Mouse (Mus musculus): ENCODE measurements around the gene Trim45.

Trim45 gene

DNA sequence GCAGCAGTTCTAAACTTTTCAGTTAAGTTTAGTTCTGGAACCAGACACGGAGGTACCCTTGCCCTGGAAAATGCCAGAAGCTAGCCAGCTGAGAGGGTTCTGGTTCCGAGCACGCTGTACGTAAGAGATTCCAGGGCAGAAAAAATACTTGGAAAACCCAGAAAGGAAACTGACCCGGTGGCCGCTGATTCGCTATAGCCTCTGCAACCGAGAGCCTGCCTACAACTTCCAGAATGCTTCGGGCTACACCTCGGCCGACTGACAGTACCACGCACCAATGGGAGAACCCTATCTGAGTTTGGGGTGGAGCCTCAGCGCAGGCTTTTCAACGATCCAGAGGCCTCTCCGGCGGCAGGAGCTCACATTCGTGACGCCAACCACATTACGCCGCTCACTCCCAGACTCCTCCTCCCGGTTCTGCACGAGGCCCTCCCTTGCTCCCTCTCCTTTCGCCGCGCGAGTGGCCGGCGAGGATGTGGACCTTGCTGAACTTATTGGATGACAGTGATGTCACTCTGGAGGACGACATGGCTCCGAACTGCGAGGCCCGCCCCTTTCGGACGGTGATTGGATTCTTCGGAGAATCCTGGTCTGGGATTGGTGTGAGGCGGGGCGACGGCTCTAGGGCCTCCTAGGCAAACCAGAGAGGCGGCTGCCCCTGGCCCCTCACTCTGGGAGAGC, at the start of gene Trim45:
TSS of gene Trim45 (plus strand) at position 378 of the 681 bp plus-strand sequence.
- POLR2A ChIA-PET: interaction anchor here in 3 of 4 experiments (0.6 to 3.6 kb wide), 30 partner anchors 9 to 455 kb away, joined by 3 to 76 read pairs (median 3); partner anchors contain the start of genes Ttf2 (in 2 of the 3), Igsf3 (in 1 of the 3) and Tent5c (in 1 of the 3)
- CTCF ChIA-PET: interaction anchor here in 3 of 4 experiments (0.6 to 3.4 kb wide), 14 partner anchors 9 to 1689 kb away, joined by 3 to 44 read pairs (median 4); no protein-coding TSS in a partner anchor

DNA sequence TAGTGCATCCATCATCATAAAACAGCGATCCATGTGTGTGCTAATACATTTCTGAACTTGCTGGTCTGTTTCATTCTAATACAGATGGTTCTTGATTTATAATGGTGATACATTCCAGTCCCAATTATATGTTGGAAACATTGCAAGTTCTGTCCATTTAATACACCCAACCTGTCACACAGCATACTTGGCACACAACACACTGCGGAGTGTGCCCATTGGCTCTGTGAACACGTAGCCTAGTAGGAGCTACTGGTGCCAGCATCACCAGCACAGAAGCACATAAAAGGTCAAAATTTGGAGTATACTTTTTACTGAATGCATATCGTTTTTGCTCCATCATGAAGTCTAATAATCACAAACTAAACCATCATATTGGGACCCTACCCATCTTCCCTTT, 44.9 kb upstream of the Trim45 start:
- ChIA-PET POLR2A (interaction anchor here in 1 of 4 experiments (0.6 kb wide), 1 partner anchor 192 kb away, joined by 3 read pairs; no protein-coding TSS in a partner anchor), CTCF (no interaction called here)

DNA sequence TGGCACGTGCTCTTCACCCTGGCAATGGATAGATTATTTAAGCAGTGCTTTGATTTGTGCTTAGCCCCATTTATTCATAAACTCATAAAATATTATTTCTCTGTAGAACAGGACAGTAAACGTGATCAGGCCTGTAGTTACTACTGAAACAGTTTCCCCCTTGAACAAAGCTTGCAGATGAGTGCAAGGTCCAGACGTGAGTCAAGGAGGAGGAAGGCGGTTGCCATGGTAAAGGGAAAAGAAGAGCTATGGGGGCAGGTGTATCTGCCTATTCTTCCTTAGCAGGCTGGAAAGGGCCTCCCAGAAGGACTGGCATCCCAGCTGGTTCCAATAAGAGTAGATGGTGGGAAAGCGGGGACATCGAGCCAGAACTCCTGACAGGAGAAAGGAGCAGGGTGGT, 40.6 kb upstream of the Trim45 start:
- POLR2A ChIA-PET: no interaction called here
- CTCF ChIA-PET: interaction anchor here in 2 of 4 experiments (0.6 to 0.8 kb wide), 3 partner anchors 35 to 453 kb away, joined by 3 read pairs; no protein-coding TSS in a partner anchor

DNA sequence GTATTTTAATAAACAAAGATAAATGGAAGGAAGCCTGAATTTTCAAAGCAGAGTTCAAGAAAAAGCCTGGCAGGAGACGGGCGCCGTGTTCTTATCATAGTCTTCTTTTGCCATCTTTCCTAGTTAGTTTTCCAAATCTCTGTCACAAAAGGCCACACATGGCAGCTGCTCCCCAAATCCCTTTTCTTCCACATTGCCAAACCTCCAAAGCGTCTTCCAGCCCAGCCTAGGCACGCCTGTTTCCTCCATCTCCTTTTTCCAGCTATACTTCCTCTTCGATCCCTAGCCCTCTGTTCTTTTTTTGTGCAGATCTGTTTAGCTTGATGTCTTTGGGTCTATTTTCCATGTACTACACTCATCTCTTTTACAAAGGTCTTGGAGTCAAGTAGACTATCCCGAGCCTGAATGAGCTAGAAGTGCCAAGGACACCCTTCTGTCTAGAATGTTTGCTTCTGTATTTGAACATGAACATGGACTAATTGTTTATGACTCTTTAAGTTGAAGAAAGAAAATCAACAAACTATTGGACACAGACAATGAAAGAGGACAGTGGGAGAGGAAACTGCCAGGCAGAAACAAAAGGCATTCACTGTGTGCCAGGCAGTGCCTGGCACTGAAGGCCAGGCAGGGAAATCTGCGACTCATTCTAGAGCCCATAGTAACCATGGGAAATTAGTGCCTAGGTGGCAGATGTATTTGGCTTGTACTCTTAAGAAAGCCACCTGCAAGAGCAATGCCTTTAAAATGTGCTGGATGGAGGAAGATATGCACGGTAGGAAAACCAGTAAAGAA, 40.0 kb upstream of the Trim45 start:
- ChIA-PET POLR2A (no interaction called here), CTCF (interaction anchor here in 1 of 4 experiments (0.6 to 0.8 kb wide), 2 partner anchors 35 to 453 kb away, joined by 3 read pairs; no protein-coding TSS in a partner anchor)

DNA sequence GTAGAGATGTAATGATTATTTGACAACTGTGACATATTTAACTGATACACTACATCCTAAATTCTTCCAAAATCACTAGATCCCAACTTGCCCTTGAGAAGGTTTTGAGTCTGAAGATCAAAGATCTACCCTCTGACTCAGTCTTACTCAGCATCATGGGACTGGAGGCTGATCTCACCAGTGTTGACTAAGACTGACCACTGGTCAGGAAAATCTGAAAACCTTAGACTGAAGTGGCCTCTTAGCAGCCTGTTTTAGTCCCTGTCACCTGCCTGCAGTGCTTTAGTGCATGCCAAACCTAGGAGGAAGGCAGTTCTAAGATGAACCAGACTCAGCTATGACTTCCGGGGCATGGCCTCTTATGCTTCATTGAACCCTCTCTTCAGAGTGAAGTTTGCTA, 32.8 kb upstream of the Trim45 start:
- ChIA-PET CTCF (interaction anchor here in 1 of 4 experiments (0.6 kb wide), 1 partner anchor 626 kb away, joined by 3 read pairs; no protein-coding TSS in a partner anchor), POLR2A (no interaction called here)

DNA sequence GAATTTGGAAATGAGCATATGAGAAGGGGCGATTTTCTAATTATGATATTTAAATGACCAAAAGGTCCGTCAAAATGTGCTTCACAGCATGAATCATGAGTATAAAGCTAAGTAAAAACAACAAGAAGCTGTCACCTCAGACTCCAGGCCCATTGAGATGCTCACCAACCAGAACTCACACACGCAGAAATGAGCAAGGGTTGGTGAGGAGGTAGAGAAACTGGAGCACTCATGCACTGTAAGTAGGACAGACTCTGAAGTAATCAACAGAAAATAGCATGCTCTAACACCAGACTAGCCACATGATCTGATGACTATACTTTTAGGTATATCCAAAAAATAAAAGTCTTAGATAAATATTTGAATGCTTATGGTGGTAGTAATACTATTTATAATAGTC, 31.6 kb upstream of the Trim45 start:
- ChIA-PET CTCF (no interaction called here), POLR2A (no interaction called here)

DNA sequence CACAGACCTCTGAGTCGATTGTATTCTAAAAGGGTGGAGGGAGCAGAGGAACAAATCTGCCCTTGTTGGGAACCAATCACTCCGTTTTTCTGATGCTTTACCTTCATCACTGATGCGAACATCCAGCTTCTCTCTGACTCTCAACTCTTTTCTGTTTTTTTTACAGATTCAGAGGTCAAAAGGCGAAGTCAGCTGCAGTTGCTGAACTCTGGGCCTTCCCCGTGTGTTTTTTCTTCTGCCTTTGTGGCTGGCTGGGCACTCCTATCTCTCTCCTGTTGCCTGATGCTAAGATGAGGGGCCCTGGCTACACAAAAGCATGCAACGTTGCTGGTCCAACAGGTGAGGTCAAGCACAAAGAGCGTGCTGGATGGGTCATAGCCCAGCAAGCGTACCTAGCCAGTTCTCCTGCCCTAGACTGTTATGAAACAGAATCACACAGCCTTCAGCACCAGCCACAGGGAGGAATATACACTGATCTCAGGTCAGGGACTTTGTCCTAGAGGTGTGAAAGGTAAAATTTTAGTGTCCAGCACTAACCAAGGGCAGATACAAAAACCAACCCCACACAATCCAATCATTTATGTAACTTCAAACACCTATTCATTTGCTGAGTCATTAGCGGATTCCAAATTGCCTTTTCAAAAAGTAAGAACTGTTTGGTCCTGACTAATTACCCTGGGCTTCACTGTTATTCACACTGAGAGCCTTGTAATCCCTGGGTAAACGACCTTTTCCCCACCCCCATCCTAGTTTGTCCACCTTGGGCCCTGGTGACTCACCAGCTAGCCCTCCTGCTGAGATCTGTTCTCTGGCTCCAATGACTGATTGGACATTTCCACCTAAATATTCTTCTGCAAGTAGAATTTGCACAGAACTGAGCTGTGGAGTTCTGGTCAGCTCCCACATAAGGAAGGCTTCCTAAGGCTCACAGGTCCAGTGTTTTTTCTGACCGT, 29.3 kb upstream of the Trim45 start:
- POLR2A ChIA-PET: no interaction called here

DNA sequence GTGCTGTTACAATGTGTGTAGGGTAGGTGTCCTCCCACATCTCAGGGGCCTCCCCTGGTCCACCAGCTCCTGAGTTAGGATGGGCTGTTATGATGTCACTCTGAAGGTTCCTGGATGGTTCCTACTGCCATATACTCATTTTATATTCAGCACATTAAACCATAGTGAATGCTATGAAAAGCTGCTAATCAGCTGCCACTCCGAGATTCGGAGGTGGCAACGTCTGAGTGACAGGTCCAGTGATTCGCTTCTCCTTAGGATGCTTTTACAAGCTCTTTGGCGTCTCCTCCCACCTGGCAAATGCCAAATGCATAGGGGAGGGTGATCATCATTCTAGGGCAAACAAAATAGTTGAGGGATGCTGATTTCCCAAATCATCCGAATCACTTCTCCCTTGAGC, 26.5 kb upstream of the Trim45 start:
- ChIA-PET CTCF (no interaction called here), POLR2A (no interaction called here)

More for the DNA sequence above, 29.3 kb upstream of the Trim45 start:
- CTCF ChIA-PET: no interaction called here

DNA sequence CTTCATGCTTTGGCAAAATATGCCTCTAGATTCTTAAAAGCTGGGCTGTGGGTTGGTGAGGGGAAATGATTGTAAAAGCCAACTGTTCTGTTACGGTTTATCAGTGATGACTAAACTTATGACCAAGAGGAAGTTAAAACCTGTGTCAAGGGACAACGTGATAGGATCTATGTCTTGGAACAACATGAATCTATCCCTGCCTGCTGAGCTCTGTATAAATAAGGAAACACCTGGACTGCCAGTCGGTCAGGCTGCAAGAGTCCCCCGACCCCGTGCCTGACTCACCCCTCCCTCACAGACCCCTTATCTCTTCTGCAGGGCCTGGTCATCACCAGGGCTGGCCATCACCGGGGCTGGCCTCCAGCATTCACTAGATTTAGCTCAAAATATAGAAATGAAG, 15.9 kb upstream of the Trim45 start:
- ChIA-PET POLR2A (interaction anchor here in 1 of 4 experiments (0.8 kb wide), 1 partner anchor 16 kb away, joined by 3 read pairs; the partner anchor contains the start of gene Trim45), CTCF (interaction anchor here in 2 of 4 experiments (0.7 to 1.6 kb wide), 3 partner anchors 11 to 138 kb away, joined by 3 to 5 read pairs (median 3); no protein-coding TSS in a partner anchor)

DNA sequence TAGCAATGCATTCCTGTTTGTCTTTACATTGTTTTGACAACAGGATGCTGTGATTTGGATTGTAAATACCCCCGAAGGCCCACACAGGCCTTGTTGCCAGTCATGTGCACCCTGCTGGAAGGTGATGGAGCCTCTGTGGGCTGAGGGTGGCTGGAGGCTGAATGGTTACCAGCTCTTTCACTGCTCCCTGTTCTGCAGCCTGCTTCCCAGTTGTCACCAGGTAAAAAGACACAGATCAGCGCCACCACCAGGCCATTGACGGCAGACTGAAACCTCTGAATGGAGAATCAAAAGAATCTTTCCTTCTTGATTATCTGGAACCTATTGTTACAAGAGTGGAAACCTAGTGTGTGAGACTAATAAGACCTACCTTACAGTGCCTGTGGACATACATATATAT, 15.1 kb upstream of the Trim45 start:
- POLR2A ChIA-PET: no interaction called here
- CTCF ChIA-PET: interaction anchor here (0.6 to 1.6 kb wide), 8 partner anchors 10 to 139 kb away, joined by 3 to 9 read pairs (median 4); no protein-coding TSS in a partner anchor

DNA sequence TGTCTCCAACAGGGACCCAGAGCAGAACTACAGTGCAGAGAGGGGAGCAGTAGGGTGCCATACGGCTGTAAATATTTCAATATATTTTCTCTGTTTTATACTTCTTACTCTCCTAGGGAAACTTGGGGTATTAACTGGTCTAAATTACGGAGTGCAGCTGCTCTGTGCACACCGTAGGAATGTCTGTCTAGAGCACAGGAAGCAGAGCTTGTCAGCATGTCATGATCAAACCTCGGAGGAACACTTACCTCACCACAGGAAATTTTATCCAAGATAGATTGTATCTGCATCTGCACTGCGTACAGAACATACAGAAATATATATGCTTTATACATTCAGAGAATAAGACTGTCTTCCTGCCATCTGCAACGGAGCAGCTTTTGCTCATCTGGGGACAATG, 13.4 kb upstream of the Trim45 start:
- CTCF ChIA-PET: interaction anchor here in 2 of 4 experiments (0.6 to 1.3 kb wide), 4 partner anchors 8 to 363 kb away, joined by 3 to 4 read pairs (median 4); no protein-coding TSS in a partner anchor
- POLR2A ChIA-PET: interaction anchor here in 1 of 4 experiments (0.6 to 1.3 kb wide), 4 partner anchors 8 to 635 kb away, joined by 3 to 4 read pairs (median 3); partner anchors contain the start of gene Trim45

DNA sequence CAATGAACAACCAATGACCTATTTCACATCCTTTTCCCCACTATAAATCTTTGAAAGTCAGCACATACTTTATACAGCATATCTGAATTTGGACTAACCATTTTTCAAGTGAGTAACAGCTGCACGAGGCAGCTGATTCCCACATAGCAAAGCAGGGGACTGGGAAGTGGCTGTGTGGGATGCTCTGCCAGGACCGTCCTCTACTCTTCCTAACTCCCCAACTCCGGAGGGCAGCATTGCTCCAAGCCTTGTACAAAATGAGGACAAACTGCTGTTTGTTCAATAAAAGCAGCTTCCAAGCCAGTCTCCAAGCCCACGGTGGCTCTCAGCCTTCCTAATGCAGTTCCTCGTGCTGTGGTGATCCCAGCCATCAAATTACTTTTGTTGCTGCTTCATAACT, 11.4 kb upstream of the Trim45 start:
- CTCF ChIA-PET: interaction anchor here in 1 of 4 experiments (0.6 kb wide), 1 partner anchor 143 kb away, joined by 3 read pairs; no protein-coding TSS in a partner anchor
- POLR2A ChIA-PET: no interaction called here

DNA sequence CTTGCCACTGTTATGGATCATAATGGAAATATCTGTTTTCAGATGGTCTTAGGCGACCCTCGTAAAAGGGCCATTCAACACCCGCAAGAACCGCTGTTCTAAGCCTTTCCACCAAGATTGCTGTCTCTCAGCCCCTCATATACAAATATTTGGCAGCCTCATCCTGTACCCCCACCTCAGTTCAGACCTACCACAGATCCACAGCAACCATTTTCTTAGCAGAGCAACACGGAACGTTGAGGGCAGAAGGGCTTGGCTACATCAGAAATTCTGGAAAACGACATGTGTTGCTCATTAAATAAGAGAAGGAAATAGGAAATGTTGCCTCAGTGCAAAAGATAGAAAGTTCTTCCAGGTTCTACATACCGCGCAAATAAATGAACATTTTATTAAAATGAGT, 11.0 kb upstream of the Trim45 start:
- ChIA-PET CTCF (interaction anchor here in 2 of 4 experiments (0.7 to 1.0 kb wide), 2 partner anchors 21 to 138 kb away, joined by 3 read pairs; no protein-coding TSS in a partner anchor), POLR2A (no interaction called here)

DNA sequence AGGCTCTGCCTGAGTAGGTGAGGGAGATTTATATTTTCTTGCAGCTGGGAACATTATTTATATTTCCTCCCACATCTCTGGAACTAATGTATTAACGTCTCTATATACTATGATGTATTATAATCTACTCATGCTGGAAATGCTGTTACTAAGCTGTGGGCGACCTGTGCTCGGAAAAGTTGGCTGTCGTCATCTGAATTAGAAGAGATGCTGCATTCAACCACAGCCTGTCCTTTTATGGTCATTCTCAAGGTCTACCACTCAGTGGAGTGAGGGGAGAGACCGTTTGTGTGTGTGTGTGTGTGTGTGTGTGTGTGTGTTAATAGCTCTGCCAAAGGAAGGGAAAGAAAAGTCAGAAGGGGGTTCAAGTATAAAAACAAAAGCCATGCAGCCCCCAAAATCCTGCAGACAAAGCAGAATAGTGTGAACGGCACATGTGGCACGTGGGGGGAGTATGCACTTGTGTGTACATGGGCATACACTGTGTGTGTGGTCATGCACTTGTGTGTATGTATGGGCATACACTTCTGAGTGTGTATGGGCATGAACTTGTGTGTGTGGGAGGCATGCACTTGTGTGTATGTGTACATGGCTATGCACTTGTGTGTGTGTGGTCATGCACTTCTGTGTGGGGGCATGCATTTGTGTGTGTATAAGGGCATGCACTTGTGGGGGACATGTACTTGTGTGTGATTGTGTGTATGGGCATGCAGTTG, 10.3 kb upstream of the Trim45 start:
- POLR2A ChIA-PET: no interaction called here
- CTCF ChIA-PET: interaction anchor here in 2 of 4 experiments (0.7 to 1.0 kb wide), 2 partner anchors 20 to 138 kb away, joined by 3 read pairs; no protein-coding TSS in a partner anchor

DNA sequence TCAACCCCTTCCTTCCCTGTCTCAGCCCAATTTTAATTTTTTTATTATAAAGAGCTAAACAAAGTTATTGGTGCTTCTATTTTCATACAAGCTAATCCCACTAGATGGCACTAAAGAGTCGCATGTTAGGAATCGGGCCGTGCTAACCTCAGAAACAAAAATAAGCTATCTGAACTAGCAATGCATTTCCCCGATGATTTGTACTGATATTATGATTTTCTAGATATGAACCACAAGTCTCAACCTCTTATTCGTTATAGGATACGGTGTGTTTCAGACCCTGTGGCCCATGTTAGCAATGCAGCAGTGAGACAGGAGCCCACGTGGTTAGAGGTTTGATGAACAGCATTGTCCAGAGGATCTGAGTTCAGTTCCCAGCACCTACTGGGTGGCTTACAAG, 5.2 kb upstream of the Trim45 start:
- ChIA-PET CTCF (interaction anchor here (0.5 to 1.7 kb wide), 54 partner anchors 8 to 512 kb away, joined by 3 to 38 read pairs (median 3); partner anchors contain the start of gene Ttf2 (in 2 of the 4)), POLR2A (interaction anchor here (0.5 to 1.8 kb wide), 8 partner anchors 9 to 415 kb away, joined by 3 to 13 read pairs (median 4); no protein-coding TSS in a partner anchor)

DNA sequence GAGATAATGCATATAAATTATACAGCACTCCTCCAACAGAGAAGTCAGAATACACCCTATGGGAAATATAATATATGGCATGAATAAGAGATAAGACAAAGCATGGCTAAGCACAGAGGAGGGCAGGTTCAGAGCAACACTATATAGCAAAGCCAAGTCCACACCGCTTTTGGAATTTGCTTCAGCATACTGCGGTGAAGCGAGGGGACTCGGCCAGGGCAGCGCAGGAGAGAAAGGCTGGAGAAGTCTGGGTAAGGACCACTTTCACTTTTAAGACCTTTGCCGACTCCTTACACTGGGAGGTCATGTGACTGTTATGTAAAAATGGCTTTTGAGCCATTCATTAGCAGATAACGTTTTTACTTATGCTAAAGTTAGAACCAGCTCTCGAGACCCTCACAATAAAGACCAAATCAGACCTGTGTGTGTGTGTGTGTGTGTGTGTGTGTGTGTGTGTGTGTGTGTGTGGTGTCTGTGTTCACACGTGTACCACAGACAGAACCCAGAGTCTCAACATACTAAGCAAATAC, 1.3 kb upstream of the Trim45 start:
- ChIA-PET POLR2A (interaction anchor here in 2 of 4 experiments (0.5 to 3.6 kb wide), 3 partner anchors 11 to 139 kb away, joined by 3 to 45 read pairs (median 23); no protein-coding TSS in a partner anchor), CTCF (interaction anchor here in 2 of 4 experiments (0.6 to 3.4 kb wide), 3 partner anchors 11 to 79 kb away, joined by 3 to 44 read pairs (median 8); no protein-coding TSS in a partner anchor)
